Mouse (Mus musculus) erythroblast, embryonic 14.5 days (primary cell): ENCODE data around the gene Mlycd. TPM values are rescaled to one million over a fixed set of nuclear protein-coding genes. Genes with fewer than 3 reads are reported as not detected.

Experiments used
- H3K27me3 ChIP-seq: 2 replicates; pipeline ENCODE4 v1.6.1; 2012; ENCODE audit warnings: inconsistent platforms; ENCODE audit not compliant: control insufficient read depth
- H3K36me3 ChIP-seq: 2 replicates; pipeline ENCODE4 v1.6.1; 2012; ENCODE audit warnings: mild to moderate bottlenecking, inconsistent platforms; ENCODE audit not compliant: control insufficient read depth
- H3K4me1 ChIP-seq: 2 replicates; pipeline ENCODE4 v1.6.1; 2012; ENCODE audit warnings: inconsistent platforms; ENCODE audit not compliant: control insufficient read depth
- H3K4me3 ChIP-seq: replicated peaks from 2 replicates; pipeline ENCODE3; 2012; ENCODE audit warnings: moderate library complexity, mild to moderate bottlenecking, inconsistent platforms
- H3K9me3 ChIP-seq: 2 replicates; pipeline ENCODE4 v1.6.1; 2012; ENCODE audit warnings: low read length, inconsistent platforms, mixed read lengths; ENCODE audit not compliant: control insufficient read depth
- GATA1 ChIP-seq: IDR thresholded peaks from 2 replicates; pipeline ENCODE4 v1.6.1; 2012; ENCODE audit warnings: low read length, inconsistent platforms, mixed read lengths
- TAL1 ChIP-seq: IDR thresholded peaks from 3 replicates; pipeline ENCODE4 v1.6.1; 2012; ENCODE audit warnings: low read length, inconsistent platforms, mixed read lengths
- polyA plus RNA-seq: library from polyadenylated mRNA; stranded (reverse); fragments of >175 nt; gene quantifications from 2 replicates; pipeline ENCODE4 v1.2.3, GENCODE M21; 2012

The Mlycd gene
- polyA plus RNA-seq, 1 experiment = 0.34 TPM

- Histone ChIP-seq H3K4me3 (no peak overlapping the region), H3K27me3 (peaks cover 31% of the 10 kb centered on the region), H3K36me3 (peaks cover 26% of the 10 kb centered on the region; the same call in 1 of the 2 replicates), H3K4me1 (no peaks in the 10 kb centered on the region), H3K9me3 (no peaks in the 10 kb centered on the region)
- no peak for TF ChIP-seq TAL1
- no peak for TF ChIP-seq GATA1
Measured at GRCm38 (mm10) chr8:119442970-119443369, 48.3 kb downstream of the Mlycd start.

GRCm38 (mm10) chr8:119446211-119446989, 51.7 kb downstream of the Mlycd start, which contains the start of gene Necab2:
Necab2 (plus strand) TSS chr8:119446719.
- Histone ChIP-seq H3K4me3 (no peak within 1 kb of the TSS), H3K9me3 (no peaks in the 10 kb centered on the region), H3K4me1 (no peaks in the 10 kb centered on the region), H3K36me3 (peaks cover 26% of the 10 kb centered on the region; the same call in 1 of the 2 replicates), H3K27me3 (peaks cover 48% of the 10 kb centered on the region)
- no peak for TF ChIP-seq TAL1
- no peak for TF ChIP-seq GATA1

- Histone ChIP-seq H3K4me1 (no peaks in the 10 kb centered on the region), H3K4me3 (no peak overlapping the region), H3K27me3 (peaks cover 48% of the 10 kb centered on the region), H3K9me3 (no peaks in the 10 kb centered on the region), H3K36me3 (peaks cover 20% of the 10 kb centered on the region; the same call in 1 of the 2 replicates)
- TF ChIP-seq TAL1 (no peak), GATA1 (no peak)
Measured at GRCm38 (mm10) chr8:119446990-119447780, 52.5 kb downstream of the Mlycd start.

DNA sequence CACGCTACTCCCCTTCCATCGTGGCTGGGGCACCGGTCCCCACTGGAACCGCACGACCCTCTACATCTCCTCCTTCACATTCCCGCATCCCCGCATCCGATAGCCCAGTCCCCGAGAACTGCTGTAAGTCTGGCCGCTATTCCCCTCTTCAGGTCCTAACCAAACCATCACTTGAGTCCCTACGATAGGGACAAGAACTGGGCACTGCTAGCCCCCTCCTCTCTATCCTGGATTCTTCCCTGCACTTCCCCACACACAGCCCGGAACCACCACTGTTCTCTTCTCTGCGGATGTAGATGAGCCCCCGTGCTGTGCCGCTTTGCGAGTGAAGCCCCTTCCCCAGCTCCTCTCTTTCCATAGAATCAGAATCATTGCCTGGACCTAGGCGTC, 53.1 kb downstream of the Mlycd start:
- TF ChIP-seq GATA1 = no peak
- no peak for TF ChIP-seq TAL1
- Histone ChIP-seq H3K4me3 (no peak overlapping the region), H3K27me3 (peaks cover 48% of the 10 kb centered on the region), H3K9me3 (no peaks in the 10 kb centered on the region), H3K4me1 (no peaks in the 10 kb centered on the region), H3K36me3 (peaks cover 15% of the 10 kb centered on the region; the same call in 1 of the 2 replicates)

- Histone ChIP-seq H3K4me1 (no peaks in the 10 kb centered on the region), H3K9me3 (no peaks in the 10 kb centered on the region), H3K27me3 (peaks cover 48% of the 10 kb centered on the region), H3K36me3 (peaks cover 10% of the 10 kb centered on the region; the same call in 1 of the 2 replicates), H3K4me3 (no peak overlapping the region)
- no peak for TF ChIP-seq GATA1
Measured at GRCm38 (mm10) chr8:119449627-119450026, 54.9 kb downstream of the Mlycd start.

DNA sequence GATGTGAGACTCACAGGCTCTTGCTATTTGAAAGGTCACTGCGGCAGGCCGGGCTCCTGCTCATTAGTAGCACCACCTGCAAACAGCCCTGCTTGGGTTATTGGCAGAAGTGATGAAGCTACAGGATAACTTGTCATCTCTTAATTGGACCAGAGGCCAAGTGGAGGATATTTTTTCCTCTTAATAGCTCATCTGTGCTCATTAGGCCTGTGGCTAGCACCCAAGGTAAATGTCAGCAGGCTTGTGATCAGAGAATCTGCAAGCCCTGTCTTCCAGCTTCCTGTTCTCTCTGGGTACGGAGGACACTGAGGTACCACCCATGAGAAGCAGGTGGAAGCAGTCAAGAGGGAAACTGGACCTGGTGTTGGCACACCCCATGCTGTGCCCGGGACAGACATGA, 56.5 kb downstream of the Mlycd start:
- no peak overlapping the region for H3K4me3 ChIP-seq
- no peaks in the 10 kb centered on the region for H3K9me3 ChIP-seq
- H3K27me3 ChIP-seq = peaks cover 35% of the 10 kb centered on the region
- no peaks in the 10 kb centered on the region for H3K4me1 ChIP-seq
- TF ChIP-seq GATA1 (no peak), TAL1 (no peak)
- H3K36me3 ChIP-seq = no peaks in the 10 kb centered on the region; the same call in 1 of the 2 replicates

DNA sequence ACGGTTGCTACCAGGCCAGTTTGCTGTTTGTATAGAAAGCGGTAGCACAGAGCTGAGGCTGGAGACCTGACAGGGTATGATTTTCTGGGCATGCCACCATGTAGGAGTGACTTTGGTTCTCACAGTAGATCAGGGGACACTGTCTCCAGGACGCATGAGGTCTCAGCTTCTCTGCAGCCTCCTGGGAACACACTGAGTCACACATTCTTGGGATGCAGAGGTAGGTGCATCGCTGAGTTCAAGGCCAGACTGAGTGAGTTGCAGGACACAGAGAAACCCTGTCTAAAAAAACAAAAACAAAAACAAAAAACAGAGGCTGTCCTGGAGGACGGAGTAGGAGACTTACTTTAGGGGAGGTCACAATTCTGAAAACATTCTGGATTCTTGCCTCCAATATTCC, 58.2 kb downstream of the Mlycd start:
- H3K27me3 ChIP-seq = peaks cover 18% of the 10 kb centered on the region

GRCm38 (mm10) chr8:119456045-119456444, 61.4 kb downstream of the Mlycd start:
- Histone ChIP-seq H3K27me3 (no peaks in the 10 kb centered on the region), H3K4me1 (no peaks in the 10 kb centered on the region), H3K4me3 (no peak overlapping the region), H3K36me3 (no peaks in the 10 kb centered on the region), H3K9me3 (no peaks in the 10 kb centered on the region)
- no peak for TF ChIP-seq GATA1
- TF ChIP-seq TAL1 = no peak

More for the DNA sequence above, 58.2 kb downstream of the Mlycd start:
- TF ChIP-seq TAL1 (no peak), GATA1 (no peak)
- Histone ChIP-seq H3K9me3 (no peaks in the 10 kb centered on the region), H3K4me3 (no peak overlapping the region), H3K36me3 (no peaks in the 10 kb centered on the region), H3K4me1 (no peaks in the 10 kb centered on the region)

DNA sequence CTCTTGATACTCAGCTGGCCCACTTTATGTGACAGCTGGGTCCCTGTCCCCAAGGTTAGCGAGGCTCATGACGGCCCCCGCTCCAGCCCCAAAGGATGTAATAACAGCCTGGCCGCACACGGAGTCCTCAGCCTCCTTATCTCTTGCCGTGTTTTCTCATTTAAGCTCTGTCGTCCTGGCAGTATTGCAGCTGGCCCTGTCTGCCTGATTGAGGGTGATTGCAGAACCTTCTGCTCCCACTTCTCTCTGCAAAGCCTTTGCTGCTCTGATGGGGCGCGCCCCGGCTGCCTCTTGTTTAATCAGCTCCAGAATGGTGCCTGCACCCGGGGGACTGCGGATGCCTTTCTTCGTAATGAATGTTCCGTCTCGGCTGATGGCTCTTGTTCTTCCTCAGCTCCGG, 65.0 kb downstream of the Mlycd start:
- Histone ChIP-seq H3K4me3 (no peak overlapping the region), H3K36me3 (no peaks in the 10 kb centered on the region), H3K4me1 (no peaks in the 10 kb centered on the region), H3K9me3 (no peaks in the 10 kb centered on the region), H3K27me3 (peaks cover 5% of the 10 kb centered on the region)
- TF ChIP-seq TAL1 = no peak
- no peak for TF ChIP-seq GATA1

Other genes starting within 250 kb of the Mlycd start
- gene Hsbp1, start 50.4 kb upstream of the Mlycd start, polyA plus RNA-seq = 1.7 and 1.9 TPM in 2 replicates
- gene Osgin1, start 39.2 kb downstream of the Mlycd start, polyA plus RNA-seq = 0.17 and 0.30 TPM in 2 replicates
- gene Necab2, start 51.8 kb downstream of the Mlycd start, polyA plus RNA-seq = not detected in 2 replicates
- not detected in 2 replicates for gene Slc38a8, start 106.8 kb downstream of the Mlycd start, polyA plus RNA-seq
- gene Mbtps1, start 163.9 kb downstream of the Mlycd start, polyA plus RNA-seq = 9.2 and 13.4 TPM in 2 replicates
- gene Hsdl1, start 180.3 kb downstream of the Mlycd start, polyA plus RNA-seq = 0.80 and 1.4 TPM in 2 replicates
- not detected in 2 replicates for gene Dnaaf1, start 180.4 kb downstream of the Mlycd start, polyA plus RNA-seq
- gene Taf1c, start 210.3 kb downstream of the Mlycd start, polyA plus RNA-seq = 1.8 and 2.2 TPM in 2 replicates
- gene Adad2, start 217.9 kb downstream of the Mlycd start, polyA plus RNA-seq = not detected in 2 replicates
- not detected in 2 replicates for gene Kcng4, start 240.8 kb downstream of the Mlycd start, polyA plus RNA-seq